Mouse (Mus musculus) limb, embryonic 12.5 days (tissue): ENCODE measurements around the gene Klra4. TPM values are rescaled to one million over a fixed set of nuclear protein-coding genes. Genes with fewer than 3 reads are reported as not detected.
"Not testable (repeated sequence)": the region's sequence is repeated elsewhere in the genome, so short reads cannot be mapped to it uniquely, and the experiment has no call there.

Experiments
- ATAC-seq: fragments of 200-750 bp; cut with Nextera tagmentation; 2 replicates; pipeline ENCODE4 v1.8.0; 2017; ENCODE audit warnings: low read depth, moderate TSS enrichment; ENCODE audit not compliant: insufficient number of reproducible peaks, insufficient read depth, low FRiP score, low TSS enrichment
- H3K27ac ChIP-seq: fragments of 300-500 bp; sonication (generic); 2 replicates; pipeline ENCODE4 v1.5.1; 2016; ENCODE audit warnings: mild to moderate bottlenecking, moderate library complexity
- H3K27me3 ChIP-seq: fragments of 300-500 bp; sonication (generic); 2 replicates; pipeline ENCODE4 v1.6.1; 2016; ENCODE audit warnings: mild to moderate bottlenecking, moderate library complexity
- H3K36me3 ChIP-seq: fragments of 300-500 bp; sonication (generic); 2 replicates; pipeline ENCODE4 v1.6.1; 2016; ENCODE audit warnings: mild to moderate bottlenecking, moderate library complexity
- H3K4me1 ChIP-seq: fragments of 300-500 bp; sonication (generic); replicated peaks from 2 replicates; pipeline ENCODE4 v1.6.1; 2016
- H3K4me2 ChIP-seq: fragments of 300-500 bp; sonication (generic); 2 replicates; pipeline ENCODE4 v1.6.1; 2016; ENCODE audit warnings: mild to moderate bottlenecking, moderate library complexity
- H3K4me3 ChIP-seq: fragments of 300-500 bp; sonication (generic); replicated peaks from 2 replicates; pipeline ENCODE4 v1.5.1; 2016; ENCODE audit warnings: mild to moderate bottlenecking
- H3K9ac ChIP-seq: fragments of 300-500 bp; sonication (generic); replicated peaks from 2 replicates; pipeline ENCODE4 v1.6.1; 2016; ENCODE audit warnings: mild to moderate bottlenecking, moderate library complexity
- H3K9me3 ChIP-seq: fragments of 300-500 bp; sonication (generic); 2 replicates; pipeline ENCODE4 v1.6.1; 2016; ENCODE audit warnings: mild to moderate bottlenecking, moderate library complexity
- WGBS: fragments of 180-500 bp; shearing (Covaris S2); methylation state at CpG from one replicate; pipeline ENCODE4 v1.1.7; 2016; 5-methylcytosine and 5-hydroxymethylcytosine counted together
- polyA plus RNA-seq: library from polyadenylated mRNA; unstranded; fragments of >200 nt; fragmentation: Nextera tagmentation; extraction: Ambion mirVana; gene quantifications from 2 replicates; pipeline ENCODE4 v1.2.1, GENCODE M21; 2016

Klra4 gene
- polyA plus RNA-seq, result not detected in 2 replicates

GRCm38 (mm10) chr6:130067171-130067570 lies at the start of gene Klra4:
Klra4 (minus strand) TSS chr6:130067271.
- H3K4me2 ChIP-seq, H3K4me3 ChIP-seq, H3K4me1 ChIP-seq, ATAC-seq, H3K9ac ChIP-seq, H3K36me3 ChIP-seq, H3K27ac ChIP-seq, H3K27me3 ChIP-seq: not testable (repeated sequence)
- peaks cover 16% of the 10 kb centered on the region; the same call in 1 of the 2 replicates for H3K9me3 ChIP-seq
- 57% methylated on average over 1 of the region's 1 CpGs for WGBS

- H3K36me3 ChIP-seq, result no peaks in the 10 kb centered on the region
- no peak overlapping the region for H3K27ac ChIP-seq
- H3K4me3 ChIP-seq, result no peak overlapping the region
- H3K4me1 ChIP-seq, result no peaks in the 10 kb centered on the region
- 100% methylated on average over 1 of the region's 1 CpGs for WGBS
- H3K9ac ChIP-seq, result no peak overlapping the region
- no peaks in the 10 kb centered on the region for H3K27me3 ChIP-seq
- H3K9me3 ChIP-seq, result peaks cover 16% of the 10 kb centered on the region; the same call in 1 of the 2 replicates
- no peak for ATAC-seq
- no peak overlapping the region for H3K4me2 ChIP-seq
Measured at GRCm38 (mm10) chr6:130110485-130110884, 43.4 kb upstream of the Klra4 start.

- H3K9ac ChIP-seq, ATAC-seq, H3K27me3 ChIP-seq, H3K4me3 ChIP-seq, H3K36me3 ChIP-seq, H3K4me1 ChIP-seq, H3K27ac ChIP-seq, H3K4me2 ChIP-seq: not testable (repeated sequence)
- peaks cover 19% of the 10 kb centered on the region; the same call in 1 of the 2 replicates for H3K9me3 ChIP-seq
- 90% methylated on average over 3 of the region's 3 CpGs for WGBS
Measured at GRCm38 (mm10) chr6:130102743-130103142, 35.7 kb upstream of the Klra4 start.

- Histone ChIP-seq H3K36me3 (no peaks in the 10 kb centered on the region), H3K4me2 (no peak overlapping the region), H3K4me1 (no peaks in the 10 kb centered on the region), H3K9me3 (0 out of 2 replicates have a peak, but pooled peaks cover 2% of the 10 kb centered on the region), H3K27me3 (no peaks in the 10 kb centered on the region), H3K9ac (no peak overlapping the region), H3K27ac (no peak overlapping the region), H3K4me3 (no peak overlapping the region)
- ATAC-seq, result no peak
- WGBS, result 78% methylated on average over 5 of the region's 5 CpGs
Measured at GRCm38 (mm10) chr6:130092336-130092948, 25.4 kb upstream of the Klra4 start.

- ATAC-seq, result no peak
- H3K36me3 ChIP-seq, result no peaks in the 10 kb centered on the region
- WGBS, result 78% methylated on average over 5 of the region's 5 CpGs
- H3K27me3 ChIP-seq, result no peaks in the 10 kb centered on the region
- H3K9me3 ChIP-seq, result peaks cover under 1% of the 10 kb centered on the region; the same call in 1 of the 2 replicates
- H3K4me1 ChIP-seq, result no peaks in the 10 kb centered on the region
- no peak overlapping the region for H3K4me2 ChIP-seq
- H3K4me3 ChIP-seq, result no peak overlapping the region
- no peak overlapping the region for H3K9ac ChIP-seq
- no peak overlapping the region for H3K27ac ChIP-seq
Measured at GRCm38 (mm10) chr6:130065196-130065595, 1.9 kb downstream of the Klra4 start.

- H3K4me1 ChIP-seq, H3K4me3 ChIP-seq, H3K4me2 ChIP-seq, H3K36me3 ChIP-seq, ATAC-seq, H3K9ac ChIP-seq, H3K27me3 ChIP-seq, H3K27ac ChIP-seq: not testable (repeated sequence)
- WGBS, result 58% methylated on average over 4 of the region's 4 CpGs
- peaks cover 22% of the 10 kb centered on the region for H3K9me3 ChIP-seq
Measured at GRCm38 (mm10) chr6:130035146-130035545, 31.9 kb downstream of the Klra4 start.

GRCm38 (mm10) chr6:130031493-130032089 lies 35.5 kb downstream of the Klra4 start:
- ATAC-seq, H3K27ac ChIP-seq, H3K4me3 ChIP-seq, H3K4me2 ChIP-seq, H3K4me1 ChIP-seq, H3K9ac ChIP-seq, H3K36me3 ChIP-seq, H3K27me3 ChIP-seq: not testable (repeated sequence)
- H3K9me3 ChIP-seq, result peaks cover 30% of the 10 kb centered on the region

- Histone ChIP-seq H3K27me3 (no peaks in the 10 kb centered on the region), H3K9ac (no peak within 1 kb of the TSS), H3K4me2 (no peak within 1 kb of the TSS), H3K4me3 (no peak within 1 kb of the TSS), H3K36me3 (no peaks in the 10 kb centered on the region), H3K9me3 (peaks cover 17% of the 10 kb centered on the region; the same call in 1 of the 2 replicates), H3K4me1 (no peaks in the 10 kb centered on the region), H3K27ac (no peak within 1 kb of the TSS)
- ATAC-seq, result no peak
- 80% methylated on average over 4 of the region's 4 CpGs for WGBS
Measured at GRCm38 (mm10) chr6:130026854-130027253, 40.2 kb downstream of the Klra4 start, which contains the start of gene Klra6. Klra6 (minus strand) TSS chr6:130026954.

Other genes starting within 250 kb of the Klra4 start
- gene Gm17631, start 204.6 kb downstream of the Klra4 start, polyA plus RNA-seq, result not detected in 2 replicates
- gene Klra17, start 190.6 kb downstream of the Klra4 start, polyA plus RNA-seq, result not detected in 2 replicates
- gene Klra5, start 149.6 kb downstream of the Klra4 start, polyA plus RNA-seq, result not detected in 2 replicates
- not detected in 2 replicates for gene Klra6, start 40.3 kb downstream of the Klra4 start, polyA plus RNA-seq
- gene Klra8, start 62.6 kb upstream of the Klra4 start, polyA plus RNA-seq, result not detected in 2 replicates
- not detected in 2 replicates for gene Klra9, start 125.8 kb upstream of the Klra4 start, polyA plus RNA-seq
- not detected in 2 replicates for gene Klra7, start 166.1 kb upstream of the Klra4 start, polyA plus RNA-seq
- not detected in 2 replicates for gene Klra10, start 214.7 kb upstream of the Klra4 start, polyA plus RNA-seq